Mouse (Mus musculus): ENCODE results near the gene 1700029I15Rik.
A peak's percentile ranks its signal among the peaks of the same experiment; 100 is the strongest.

Gene 1700029I15Rik

DNA sequence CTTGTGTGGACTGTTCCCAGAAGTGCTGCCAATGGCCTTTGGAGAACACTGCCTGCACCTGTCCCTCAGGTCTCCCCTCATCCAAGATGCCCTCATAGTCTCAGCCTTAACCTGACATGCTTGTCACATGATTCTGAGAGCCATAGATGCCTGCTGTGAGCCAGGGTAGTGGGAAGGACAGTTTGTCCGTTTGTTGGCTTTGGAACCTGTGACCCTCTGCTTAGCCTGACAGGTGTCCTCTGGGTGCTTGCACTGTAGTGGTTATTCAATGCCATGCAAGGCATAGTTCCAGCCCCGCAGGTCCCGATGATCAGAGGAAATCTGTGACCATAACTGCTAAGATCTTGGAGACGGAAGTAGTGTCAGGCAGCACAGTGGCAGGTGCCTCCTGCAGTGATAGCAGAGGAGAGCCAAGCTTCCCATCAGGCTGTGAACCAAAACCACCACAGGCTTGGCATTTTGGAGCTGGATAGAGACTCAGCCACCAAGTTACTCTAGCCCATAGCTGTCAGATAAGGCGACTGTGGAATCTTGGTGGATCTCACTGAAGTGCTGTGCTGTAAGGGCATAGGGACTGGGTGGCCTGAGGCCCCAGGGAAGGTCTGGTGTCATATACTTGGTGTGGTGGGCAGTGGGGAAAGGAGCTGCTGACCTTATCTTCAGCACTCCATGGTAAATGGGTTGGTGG is at the start of gene 1700029I15Rik:
1700029I15Rik (plus strand) TSS at position 638 of the 688 bp plus-strand sequence.
- DNase-seq (ENCODE audit: low spot score in 2 of 2): no peak

DNA sequence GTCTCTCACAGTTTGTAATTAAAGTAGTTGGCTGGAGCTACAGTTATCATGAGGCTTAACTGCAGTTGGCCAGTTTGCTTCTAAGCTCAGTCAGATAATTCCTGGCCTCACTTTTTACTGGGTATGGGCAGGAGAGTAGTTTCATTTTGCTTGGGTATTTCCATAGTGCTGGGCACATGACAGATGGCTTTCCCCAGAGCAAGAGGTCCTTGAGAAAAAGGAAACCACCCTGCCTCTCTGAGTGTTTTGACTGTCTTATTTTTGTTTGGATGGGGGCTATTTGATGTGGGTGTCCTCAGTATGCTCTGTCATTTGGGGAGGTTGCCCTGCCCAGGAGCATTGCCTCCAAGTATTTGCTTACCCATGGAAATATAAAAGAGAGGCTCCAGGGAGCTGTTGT is 39.9 kb upstream of the 1700029I15Rik start:
- DNase-seq (ENCODE audit: low spot score in 2 of 2): no peak

DNA sequence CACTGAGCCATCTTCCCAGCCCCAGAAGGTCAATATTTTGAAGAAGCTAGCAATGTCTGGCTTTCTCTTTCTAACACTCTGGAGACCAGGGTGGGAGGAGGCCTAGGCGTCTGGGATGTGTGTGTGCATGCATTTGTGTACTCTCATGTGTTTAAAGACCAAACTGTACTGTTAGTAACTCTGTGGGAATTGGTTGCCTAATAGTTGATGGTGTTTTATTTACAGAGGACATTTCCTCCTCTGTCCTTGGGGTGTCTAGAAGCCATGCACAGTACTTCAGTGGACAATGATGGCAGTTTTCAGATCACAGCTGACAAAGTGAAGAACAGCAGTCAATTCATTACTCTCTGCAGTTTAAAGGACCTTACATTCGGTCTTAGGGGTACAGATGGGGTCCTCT is 35.1 kb upstream of the 1700029I15Rik start:
- DNase-seq (ENCODE audit: low spot score in 2 of 2): no peak

DNA sequence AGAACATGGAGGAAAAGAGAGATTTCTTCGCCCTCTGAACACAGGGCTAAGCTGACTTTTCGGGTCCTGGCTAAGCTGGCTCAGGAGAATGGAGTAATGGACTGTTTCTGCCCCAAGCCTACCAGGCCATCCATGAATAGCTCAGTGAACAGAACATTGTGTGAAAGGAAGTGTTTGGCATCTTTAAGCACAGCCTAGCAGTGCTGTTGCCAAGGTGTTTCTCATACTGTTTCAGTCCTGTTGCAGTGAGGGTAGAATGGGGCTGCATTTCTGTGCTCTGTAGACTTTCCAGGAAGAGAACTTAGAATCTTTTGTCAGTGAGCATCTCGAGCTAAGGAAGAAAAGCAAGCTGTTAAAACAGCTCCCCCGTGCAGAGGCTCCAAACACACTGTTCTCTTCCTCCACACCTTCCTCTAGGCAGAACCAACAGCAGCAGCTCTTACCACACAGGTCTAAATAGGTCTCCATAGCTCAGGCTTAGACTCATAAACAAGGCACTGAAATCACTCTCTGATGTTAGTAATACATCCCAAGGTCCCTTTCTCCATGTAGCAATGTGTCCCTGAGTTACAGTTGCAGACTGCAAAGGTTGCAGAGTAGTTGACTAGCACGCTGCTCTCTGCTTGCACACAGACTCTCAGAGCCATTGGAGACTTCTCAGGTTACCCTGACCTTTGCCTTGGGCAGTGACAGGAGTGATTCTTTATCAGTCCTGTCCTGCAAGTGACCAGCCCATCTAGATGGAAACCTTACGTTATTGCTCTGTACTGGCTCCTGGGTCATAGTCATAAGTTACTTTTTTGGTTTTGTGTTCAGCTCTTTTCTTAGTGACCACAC is 32.5 kb upstream of the 1700029I15Rik start:
- DNase-seq (ENCODE audit: low spot score in 2 of 2): no peak

DNA sequence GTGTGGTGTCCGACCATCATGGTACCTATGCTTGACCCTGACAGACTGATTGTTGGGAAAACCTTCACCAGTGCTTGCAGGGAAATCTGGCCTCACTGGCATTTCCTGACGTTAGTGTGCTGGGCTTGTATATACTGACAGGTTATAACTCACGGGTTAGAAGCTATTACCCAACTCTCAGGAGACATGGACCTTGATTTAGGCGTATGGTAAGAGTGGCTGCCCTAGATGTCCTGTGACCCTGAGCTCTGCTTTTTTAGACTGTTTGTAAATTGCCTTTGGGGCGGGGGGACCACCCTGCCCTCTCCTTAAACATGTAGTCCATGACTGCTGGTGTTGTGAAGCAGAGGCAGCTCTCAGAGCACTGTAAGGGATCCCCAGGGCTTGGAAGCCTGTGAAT is 31.7 kb upstream of the 1700029I15Rik start:
- DNase-seq (ENCODE audit: low spot score in 2 of 2): no peak

DNA sequence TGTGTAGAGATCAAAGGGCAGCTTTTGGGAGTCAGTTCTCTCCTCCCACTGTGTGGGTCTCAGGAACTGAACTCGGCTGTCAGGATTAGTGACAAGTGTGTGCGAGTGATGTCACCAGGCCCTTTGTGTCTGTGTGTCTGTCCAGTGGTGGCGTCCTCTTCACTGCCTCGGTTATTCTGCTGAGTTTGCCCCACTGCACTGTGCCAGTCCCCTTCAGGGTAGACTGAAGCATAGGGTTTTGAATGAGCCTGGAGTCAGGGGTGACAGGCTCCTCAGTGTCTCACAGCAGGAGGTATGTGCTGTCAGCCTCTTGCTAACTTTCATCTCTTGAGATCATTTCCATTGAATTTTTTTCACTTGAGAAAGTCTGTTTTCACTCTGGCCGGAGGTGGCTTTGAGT is 28.9 kb upstream of the 1700029I15Rik start:
- no peak for DNase-seq (ENCODE audit: low spot score in 2 of 2)

DNA sequence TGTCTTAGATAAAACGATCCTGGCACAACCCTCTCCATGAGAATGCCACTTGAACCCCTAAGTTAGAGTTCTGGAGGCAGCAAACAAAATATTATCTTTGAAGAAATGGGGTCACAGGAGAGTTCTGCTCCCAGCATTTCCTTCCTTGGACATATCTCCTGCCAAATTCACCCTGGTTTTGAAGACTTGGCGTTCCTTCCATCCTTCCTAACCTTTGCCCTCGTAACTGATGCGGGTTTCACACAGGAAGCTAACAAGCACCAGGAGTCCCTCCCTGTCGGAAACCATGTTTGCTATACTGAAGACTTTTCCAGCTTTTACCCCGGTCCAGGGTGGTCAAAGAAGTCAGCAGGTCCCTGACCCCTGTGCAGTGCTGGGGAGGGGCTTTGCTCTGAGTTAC is 28.1 kb upstream of the 1700029I15Rik start:
- no peak for DNase-seq (ENCODE audit: low spot score in 2 of 2)

DNA sequence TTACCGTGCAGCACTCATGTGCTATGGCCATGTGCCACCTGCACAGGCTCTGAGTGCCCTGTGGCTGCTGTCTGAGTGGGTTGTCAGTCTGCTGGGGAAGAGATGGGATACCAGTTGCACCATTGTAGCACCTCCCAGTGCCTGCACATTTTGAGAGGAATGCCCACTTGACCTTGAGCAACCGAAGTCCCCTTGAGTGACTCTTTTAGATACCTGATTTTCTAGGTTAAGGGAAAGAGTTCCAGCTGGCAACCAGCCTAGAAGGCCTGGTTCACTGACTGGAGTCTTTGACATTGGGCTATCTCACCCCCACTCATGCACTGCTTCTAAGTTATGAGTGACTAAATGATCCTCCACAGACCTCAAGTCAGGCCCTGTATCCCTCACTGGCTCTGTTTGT is 23.0 kb upstream of the 1700029I15Rik start:
- no peak for DNase-seq (ENCODE audit: low spot score in 2 of 2)

DNA sequence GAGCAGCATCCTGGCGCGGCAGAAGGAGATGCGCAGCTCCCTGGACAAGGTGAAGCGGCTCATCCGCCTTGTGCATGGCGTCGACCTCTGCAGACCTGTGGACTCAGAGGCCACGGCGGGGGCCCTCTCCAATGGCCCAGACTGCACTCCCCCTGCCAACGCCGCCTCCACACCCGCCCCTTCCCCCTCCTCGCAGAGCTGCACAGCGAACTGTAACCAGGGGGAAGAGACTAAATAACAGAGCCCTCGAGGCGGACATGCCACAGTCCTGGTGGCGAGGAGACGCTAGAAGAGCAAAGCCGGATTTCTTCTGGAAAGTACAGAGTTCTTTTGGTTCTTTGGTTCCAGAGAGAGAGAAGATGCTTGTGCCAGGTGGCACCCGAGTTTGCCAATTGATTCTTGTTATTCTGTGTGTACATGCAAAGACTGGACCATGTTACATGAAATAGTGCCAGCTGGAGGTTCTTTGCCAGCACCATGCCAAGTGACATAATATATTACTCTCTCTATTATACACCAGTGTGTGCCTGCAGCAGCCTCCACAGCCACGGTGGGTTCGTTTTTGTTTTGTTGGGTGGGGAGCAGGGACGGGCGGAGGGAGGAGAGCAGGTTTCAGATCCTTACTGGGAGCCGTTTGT is 22.0 kb upstream of the 1700029I15Rik start:
- DNase-seq (ENCODE audit: low spot score in 2 of 2): no peak

DNA sequence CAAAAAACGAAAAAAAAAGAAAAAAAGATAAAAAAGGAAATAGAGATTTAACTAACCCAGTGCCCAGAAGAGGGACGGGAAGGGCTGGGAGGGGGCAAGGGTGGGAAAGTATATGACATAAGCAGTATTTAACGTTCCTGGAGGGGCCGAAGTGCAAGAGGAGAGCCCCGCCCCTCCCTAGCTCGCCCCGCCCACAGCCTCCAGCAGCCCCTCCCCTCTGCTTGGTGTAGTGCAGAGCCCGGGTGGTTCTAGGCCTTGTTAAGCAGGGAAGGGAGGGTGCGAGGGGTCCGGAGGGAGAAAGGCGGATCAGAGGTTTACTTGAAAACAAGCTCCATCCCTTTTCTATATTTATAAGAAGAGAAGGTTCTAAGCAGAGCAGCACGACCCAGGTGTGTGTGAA is 21.4 kb upstream of the 1700029I15Rik start:
- DNase-seq (ENCODE audit: low spot score in 2 of 2): no peak

DNA sequence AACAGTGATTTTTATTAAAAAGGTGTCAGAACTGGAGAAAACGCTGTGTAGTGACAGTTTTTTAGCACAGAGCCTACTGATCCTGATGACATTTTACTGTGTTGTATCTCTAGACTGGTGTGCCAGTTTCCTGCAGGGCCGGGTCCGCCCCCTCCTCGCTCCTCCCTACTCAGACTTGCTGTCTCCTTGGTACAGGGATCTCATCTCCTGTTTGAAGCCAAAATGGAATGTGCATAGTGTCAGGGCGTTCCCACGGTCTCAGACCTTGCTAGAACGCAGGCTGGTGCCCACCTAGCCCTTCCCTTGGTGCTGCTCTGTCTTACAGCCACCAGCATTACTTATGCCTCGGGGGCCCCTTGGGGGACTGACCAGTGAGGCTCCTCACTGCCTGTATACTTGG is 20.5 kb upstream of the 1700029I15Rik start:
- DNase-seq (ENCODE audit: low spot score in 2 of 2): no peak

DNA sequence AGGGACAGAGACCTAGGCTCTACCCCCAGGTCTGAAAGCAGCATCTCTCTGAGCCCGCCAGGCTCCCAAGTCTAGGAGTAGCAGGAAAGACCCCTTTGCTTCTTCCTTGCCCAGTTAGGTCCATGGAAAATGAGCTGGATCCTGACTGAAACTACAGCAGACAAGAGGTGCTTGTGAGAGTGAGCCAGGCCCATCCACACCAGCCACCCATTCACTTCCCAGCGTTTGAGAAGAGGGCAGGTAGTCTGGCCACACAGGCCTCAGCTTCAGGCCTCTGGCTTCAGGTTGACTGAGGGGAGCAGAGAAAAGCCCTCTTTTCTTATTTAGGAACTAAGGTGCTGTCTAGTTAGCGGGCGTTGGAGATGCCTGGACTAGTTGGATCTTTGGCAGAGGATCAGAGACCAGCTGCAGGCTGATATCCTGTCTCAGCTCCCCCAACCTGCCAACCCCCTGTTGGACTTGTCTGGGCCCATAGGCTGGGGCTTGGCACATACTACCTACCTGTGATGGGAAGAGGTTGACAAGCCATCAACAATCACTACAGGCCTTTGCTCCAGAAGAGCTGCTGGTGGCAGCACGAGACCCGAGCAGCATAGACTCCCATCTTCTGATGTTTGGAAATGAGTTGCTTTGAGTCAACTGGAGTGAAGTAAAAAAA is 19.6 kb upstream of the 1700029I15Rik start:
- no peak for DNase-seq (ENCODE audit: low spot score in 2 of 2)

DNA sequence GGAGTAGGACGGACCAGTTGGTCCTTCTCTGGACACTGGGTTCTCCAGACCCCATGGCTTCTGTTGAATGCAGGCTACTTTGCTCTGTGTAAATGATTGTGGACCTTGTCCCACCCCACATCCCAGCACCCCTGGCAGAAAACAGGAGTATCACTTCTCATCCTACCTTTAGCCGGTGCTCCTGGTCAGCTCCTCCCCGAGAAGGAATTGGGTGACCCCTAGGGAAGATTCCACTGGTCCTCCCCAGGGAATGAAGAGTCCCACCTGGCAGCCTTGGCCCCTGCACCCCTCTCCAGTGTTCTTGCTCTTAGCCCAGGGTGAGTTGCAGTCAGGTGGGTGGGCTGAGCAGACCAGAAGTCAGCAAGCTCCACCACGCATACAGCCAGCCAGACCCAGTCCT is 18.3 kb upstream of the 1700029I15Rik start:
- no peak for DNase-seq (ENCODE audit: low spot score in 2 of 2)

DNA sequence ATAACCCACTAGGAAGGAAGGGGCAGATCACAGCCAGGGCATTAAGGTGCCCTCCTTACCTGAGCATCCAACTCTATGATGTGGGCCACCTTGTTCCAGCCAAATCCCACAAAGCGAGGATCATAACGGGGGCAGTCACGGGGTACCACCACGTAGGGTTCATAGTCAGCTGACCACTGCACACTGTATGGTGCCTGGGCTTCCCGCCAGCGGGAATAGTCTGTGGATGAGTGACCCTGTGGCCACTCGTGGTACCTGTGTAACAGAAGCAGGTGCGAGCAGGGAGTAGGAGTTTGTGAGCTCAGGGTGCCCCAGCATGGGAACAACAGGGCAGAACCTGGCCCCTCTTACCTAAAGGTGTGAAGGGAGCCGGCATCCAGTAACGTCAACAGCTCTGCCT is 16.8 kb upstream of the 1700029I15Rik start:
- DNase-seq (ENCODE audit: low spot score in 2 of 2): no peak

DNA sequence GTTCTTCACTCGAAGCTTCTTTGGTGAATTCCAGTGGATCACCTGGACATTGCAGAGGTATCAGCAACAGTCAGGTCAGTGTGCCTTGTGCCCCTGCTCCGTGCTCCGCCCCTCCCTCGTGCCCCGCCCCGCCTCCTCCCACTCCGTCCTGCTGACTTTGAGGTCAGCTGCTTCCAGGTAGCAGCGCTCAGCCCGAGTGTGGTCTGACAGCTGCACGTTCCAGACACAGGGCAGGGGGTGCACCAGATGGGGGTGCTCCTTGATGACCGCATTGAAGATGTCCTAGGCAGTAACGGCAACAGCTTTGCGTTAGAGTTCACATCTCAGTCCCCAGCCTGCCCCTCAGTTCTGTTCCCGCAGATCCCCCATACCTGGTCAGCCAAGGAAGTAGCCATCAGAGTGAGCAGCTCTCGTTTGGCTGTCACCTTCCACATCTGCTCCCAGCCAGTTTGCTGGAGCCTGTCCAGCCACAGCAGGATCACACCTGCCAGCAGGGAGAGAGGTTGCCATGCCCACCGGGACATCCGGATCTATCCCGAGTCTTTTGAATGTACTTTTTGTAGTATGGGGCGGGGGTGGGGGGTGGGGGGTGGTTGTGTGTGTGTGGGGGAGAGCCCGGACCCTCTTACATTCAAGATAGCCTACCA is 14.8 kb upstream of the 1700029I15Rik start:
- no peak for DNase-seq (ENCODE audit: low spot score in 2 of 2)

DNA sequence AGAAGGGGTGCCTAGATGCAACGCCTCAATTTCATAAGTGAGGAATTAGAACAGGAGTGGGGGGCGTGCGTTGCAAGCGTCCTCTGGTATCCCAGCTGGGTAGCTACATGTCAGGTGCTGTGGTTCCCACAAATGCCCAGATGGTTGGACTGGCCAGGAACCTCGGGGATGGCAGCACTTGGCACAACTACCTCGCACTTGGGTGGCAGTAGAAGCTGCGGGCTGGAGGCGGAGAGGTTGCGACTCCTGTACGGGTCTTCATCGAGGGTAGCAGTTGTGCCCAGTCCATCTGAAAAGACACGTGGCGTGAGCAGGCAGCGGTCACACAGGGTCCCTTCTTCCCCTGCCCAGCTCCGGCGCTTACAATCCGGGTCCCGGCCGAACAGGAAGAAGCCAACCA is 12.0 kb upstream of the 1700029I15Rik start:
- DNase-seq (ENCODE audit: low spot score in 2 of 2): peak in 1 of 2 experiments; percentile 45

DNA sequence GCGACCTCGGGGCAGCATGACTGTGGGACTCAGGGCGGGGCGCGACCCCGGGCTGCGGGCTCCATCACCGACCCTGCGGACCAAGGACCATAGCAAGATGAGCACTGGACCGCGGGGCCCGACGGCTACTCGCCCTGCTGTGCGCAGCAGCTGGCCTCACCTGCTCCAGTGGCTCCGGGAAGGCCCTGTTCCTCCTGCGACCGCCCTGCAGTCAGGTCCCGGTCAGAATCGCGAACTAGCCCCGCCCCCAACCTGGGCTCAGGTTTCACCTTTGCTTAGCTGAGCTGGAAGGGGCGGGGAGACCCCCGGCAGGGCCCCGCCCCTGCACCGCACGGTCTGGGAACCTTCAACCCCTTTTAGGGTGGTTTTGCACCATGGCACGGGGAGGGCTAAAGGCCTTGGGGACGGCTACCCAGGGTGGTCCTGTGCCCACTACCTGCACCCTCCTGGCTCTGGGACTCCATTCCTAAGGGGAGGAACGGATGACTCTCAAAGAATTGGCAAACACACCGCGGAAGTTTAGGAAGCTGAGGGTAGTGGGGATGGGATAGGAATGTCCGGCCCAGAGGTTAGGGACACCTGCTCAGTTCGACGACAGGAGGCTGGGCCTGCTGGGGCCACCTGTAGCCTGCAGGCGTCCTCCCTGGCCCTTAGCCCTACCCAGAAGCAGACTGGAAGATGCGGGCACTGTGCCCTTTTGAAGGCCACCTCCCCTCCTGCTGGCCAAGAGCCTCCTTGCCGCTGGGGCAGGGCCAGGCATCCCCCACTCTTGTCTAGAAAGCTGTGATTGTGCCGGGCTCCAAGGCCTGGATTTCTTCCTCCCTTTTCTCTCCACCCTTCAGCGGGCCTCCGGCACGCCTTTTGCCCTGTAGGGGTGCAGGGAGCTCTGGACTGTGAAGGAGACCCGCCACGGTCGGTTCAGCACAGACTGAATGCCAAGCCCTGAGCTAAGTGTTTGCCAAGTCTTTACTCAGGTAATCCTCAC is 11.2 kb upstream of the 1700029I15Rik start:
- peak; percentile 74 to 82 for DNase-seq (ENCODE audit: low spot score in 2 of 2)

DNA sequence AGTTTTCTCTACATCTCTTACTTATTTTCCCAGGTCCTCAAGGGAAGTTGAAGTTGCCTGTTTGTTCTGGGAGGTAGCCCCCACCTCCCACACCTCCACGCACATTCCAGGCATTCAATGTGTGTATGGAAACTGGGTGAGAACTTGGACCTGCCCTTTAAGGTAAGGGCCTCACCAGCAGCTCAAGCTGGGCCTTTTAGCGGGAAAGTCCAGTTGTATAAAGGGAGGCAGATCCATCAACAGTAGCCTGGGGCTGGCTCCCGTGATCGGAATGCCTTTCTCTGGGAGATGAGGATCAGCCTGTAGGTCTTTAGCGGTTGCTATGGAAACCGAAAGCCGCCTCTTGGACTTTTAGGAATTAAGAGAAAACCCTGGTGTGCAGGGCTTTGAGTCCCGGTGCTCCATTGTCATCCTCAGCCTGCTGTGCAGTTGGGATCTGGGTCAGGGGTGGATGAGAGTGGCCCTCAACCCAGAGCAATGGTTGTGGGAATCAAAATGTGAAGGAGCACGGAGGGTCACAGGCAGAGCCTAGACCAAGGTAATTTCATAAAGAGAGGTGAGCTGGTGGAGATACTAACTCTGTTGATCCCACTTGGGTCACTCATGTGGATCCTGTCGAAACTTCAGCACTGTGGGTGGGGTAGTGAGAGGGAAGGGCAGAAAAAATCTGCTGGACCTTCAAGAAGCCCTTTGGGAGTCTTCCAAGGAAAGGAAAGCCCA is 10.2 kb upstream of the 1700029I15Rik start:
- DNase-seq (ENCODE audit: low spot score in 2 of 2): no peak

DNA sequence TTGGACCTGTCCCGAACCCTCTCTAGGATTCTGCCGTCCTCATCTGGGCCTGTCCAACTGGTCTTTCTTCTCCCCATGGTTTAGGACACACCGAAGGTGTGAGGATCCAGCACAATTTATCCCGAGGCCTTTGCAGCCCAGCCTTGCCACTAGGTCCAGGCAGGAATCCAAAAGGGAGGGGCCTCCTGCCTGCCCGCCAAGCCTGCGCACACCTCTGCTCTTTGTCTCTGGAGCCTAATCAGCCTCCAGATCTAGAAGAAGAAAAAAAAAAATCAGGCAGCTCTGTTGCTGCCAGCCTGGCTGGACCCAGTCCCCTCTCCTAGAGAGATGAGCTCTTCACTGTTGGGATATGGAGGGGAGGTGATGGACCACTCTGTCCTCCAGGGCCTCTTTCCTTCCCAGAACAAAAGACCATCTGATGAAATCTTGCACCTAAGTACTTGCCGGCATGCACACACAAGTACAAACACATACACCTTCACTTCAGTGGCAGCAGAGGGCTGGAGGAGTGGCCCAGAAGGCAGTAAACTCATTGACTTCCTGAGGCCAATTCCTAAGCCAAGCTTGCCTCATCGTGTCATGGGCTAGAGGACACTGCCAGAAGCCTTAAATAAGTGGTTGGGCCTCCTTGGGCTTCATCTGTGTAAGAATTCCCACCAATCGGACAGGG is 9.4 kb upstream of the 1700029I15Rik start:
- peak; percentile 55 to 58 for DNase-seq (ENCODE audit: low spot score in 2 of 2)
